Mouse (Mus musculus) layer of hippocampus, adult 8-10 months (tissue): ENCODE measurements around the gene Lyrm4. TPM values are rescaled to one million over a fixed set of nuclear protein-coding genes. Genes with fewer than 3 reads are reported as not detected.
"Not testable (repeated sequence)": the region's sequence is repeated elsewhere in the genome, so short reads cannot be mapped to it uniquely, and the experiment has no call there.

Source experiments
- DNase-seq, 2 experiments: peaks; one replicate each; pipeline ENCODE4 v3.0.0; 2022; ENCODE audit warnings: low spot score in 2 of 2
- total RNA-seq, 4 experiments: library from RNA; stranded (reverse); gene quantifications; 2 replicates each; pipeline ENCODE4 v1.2.4; 2022

The Lyrm4 gene
- total RNA-seq, 4 experiments from 2014 or later = 19.2 to 21.0 (median 19.7) TPM

GRCm38 (mm10) chr13:35995696-35996426, 121.5 kb downstream of the Lyrm4 start:
- no peak for DNase-seq

- no peak for DNase-seq
These were observed 122.1 kb downstream of the Lyrm4 start for GRCm38 (mm10) chr13:35995231-35995630.

DNA sequence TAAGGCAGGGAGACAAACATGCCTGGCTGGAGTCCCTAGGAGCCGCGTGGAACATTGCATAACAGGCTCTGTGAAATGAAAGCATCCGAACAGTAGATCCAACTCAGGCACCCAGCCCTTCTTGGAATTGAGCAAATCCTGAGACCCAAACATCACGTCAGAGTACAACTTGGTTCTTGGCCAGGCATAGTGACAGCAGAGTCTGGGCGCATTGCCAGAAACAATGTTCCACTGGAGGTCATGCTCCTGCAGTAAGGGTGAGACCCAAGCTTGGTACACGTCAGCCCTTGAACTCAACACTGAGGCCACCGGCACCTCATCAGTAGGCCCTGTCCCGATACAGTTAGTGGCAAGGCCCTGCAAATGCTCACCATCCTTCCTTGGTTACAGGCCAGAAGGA, 123.3 kb downstream of the Lyrm4 start:
- peak; percentile 65 to 75 for DNase-seq

DNA sequence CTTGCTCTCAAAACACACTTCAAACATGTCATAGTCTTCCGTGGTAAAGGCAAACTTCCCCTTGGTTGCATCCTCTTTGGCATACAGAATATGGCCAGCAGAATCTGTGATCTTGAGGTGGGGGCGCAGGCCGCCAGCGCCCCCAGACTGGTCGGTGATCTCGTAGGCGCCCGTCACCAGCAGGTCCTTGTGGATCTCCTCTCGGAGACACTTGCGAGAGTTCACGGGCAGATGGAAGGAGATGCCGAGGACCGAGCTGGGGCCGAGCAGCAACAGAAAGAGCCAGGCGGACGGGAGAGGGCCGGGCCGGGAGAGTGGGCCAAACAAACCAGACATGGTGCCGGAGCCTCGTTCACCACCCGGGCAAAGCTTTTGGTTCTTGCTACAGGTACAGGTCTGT, 126.1 kb downstream of the Lyrm4 start:
- DNase-seq = not testable (repeated sequence)

GRCm38 (mm10) chr13:35989329-35989728, 128.0 kb downstream of the Lyrm4 start:
- DNase-seq = no peak

- no peak for DNase-seq
These were observed 134.3 kb downstream of the Lyrm4 start for GRCm38 (mm10) chr13:35982985-35983384.

DNA sequence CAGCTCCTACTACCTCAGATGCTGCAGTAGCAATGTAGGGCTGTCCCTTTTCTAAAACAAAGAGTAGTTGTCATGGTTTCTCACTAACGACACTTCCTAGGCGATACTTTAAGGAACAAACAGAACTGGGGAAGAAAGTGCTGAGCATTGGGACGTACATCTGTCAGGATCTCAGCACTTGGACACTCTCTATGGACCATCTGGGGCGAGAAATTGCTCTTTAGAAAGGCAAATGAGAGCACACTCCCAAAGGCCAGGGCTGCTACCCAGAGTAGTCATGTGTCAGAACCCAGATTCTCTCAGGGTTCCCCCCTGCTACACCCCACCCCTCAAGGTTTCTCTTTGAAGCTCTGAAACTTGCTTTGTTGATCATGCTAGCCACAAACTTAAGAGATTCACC, 136.9 kb downstream of the Lyrm4 start:
- DNase-seq = peak; percentile 21 to 29

- no peak for DNase-seq
These were observed 140.4 kb downstream of the Lyrm4 start for GRCm38 (mm10) chr13:35976912-35977311.

DNA sequence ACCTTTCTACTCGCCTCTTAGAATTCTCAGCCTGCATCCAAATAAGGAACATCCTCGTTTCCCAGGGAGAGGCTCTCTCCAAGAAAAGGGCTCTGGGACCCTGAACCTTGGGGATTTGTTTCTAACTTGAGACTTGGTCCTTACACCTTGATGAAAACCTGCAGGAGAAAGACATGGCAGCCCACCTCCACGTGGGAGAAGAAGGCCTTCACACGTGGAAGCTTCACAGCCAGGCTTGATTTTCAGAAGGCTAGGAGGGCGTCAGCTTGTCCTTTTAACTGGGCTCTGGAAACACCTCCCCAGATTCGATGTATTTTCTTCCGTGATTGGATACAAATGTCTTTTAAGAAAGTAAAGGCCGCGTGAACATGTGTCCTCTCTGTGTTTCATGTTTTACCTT, 147.5 kb downstream of the Lyrm4 start:
- no peak for DNase-seq

DNA sequence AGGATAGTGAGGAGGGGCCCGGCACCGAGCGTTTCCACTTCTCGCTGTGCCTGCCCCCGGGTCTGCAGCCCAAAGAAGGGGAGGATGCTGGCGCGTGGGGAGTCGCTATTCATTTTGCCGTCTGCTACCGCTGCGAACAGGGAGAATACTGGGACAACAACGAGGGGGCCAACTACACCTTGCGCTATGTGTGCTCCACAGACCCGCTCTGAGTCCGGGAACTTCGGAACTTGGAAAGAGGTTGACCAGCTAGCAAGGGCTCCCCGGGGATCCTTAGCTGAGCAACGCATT, 147.9 kb downstream of the Lyrm4 start:
- no peak for DNase-seq

- DNase-seq = peak in 1 of 2 experiments; percentile 18
These were observed 148.5 kb downstream of the Lyrm4 start for GRCm38 (mm10) chr13:35968719-35969430.

GRCm38 (mm10) chr13:35968131-35968718, 149.1 kb downstream of the Lyrm4 start:
- DNase-seq = peak in 1 of 2 experiments; percentile 20

DNA sequence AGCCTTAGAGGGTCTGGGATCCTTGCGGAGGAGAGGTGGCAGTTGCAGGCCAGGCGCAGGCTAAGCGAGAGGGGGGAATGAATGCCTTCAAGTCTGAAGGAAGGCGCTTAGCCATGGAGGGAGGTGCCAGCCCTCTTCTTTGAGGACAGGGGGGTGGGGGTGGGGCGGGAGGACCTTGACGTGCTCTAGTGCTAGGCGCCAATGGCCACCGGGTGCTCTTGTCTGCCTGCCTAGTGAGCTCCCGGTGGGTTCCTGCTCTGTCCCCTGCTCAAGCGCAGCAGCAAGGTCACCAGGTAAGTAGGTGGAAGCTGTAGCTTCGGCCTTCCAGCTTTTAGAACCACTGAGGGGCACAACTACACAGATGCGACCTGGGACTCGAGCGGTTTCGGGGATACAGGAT, 149.6 kb downstream of the Lyrm4 start:
- DNase-seq = no peak

- DNase-seq = no peak
These were observed 153.7 kb downstream of the Lyrm4 start for GRCm38 (mm10) chr13:35963583-35963982.

DNA sequence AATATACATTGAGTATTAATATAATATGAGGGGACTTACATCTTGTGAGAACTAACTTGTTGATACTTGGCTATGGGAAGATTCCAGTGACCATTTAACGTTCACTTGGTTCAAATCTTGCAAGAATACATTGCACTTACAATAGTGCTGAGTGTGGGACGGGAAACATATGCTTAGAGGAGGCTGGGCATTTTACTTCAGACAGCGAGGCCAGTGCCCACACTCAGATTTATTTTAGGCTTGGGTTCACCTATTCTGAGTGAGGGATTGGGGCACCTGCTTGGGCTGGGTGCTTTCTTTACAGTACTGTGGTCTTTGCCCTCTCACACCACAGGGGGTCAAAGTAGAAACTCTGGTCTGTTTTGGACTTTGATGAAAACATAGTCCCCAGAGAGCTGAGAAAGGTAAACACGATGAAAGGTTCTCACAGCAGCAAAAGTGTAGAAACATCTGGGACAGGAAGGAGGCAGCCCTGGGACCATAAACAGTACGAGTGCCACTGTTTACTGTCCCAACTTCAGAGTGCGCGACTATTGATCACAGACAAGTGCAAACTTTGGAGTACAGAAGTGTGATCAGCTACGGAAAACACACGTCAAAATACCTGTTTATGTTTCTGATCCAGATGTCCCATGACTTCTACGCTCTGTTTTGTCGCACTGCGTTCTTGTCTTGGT, 157.8 kb downstream of the Lyrm4 start:
- no peak for DNase-seq

GRCm38 (mm10) chr13:35958539-35958938, 158.8 kb downstream of the Lyrm4 start, which contains the start of gene Ppp1r3g:
Gene Ppp1r3g (plus strand): TSS chr13:35958839.
- no peak for DNase-seq

- no peak for DNase-seq
These were observed 167.4 kb downstream of the Lyrm4 start for GRCm38 (mm10) chr13:35949814-35950455.

GRCm38 (mm10) chr13:35947354-35948000, 169.8 kb downstream of the Lyrm4 start:
- peak; percentile 53 to 82 for DNase-seq

DNA sequence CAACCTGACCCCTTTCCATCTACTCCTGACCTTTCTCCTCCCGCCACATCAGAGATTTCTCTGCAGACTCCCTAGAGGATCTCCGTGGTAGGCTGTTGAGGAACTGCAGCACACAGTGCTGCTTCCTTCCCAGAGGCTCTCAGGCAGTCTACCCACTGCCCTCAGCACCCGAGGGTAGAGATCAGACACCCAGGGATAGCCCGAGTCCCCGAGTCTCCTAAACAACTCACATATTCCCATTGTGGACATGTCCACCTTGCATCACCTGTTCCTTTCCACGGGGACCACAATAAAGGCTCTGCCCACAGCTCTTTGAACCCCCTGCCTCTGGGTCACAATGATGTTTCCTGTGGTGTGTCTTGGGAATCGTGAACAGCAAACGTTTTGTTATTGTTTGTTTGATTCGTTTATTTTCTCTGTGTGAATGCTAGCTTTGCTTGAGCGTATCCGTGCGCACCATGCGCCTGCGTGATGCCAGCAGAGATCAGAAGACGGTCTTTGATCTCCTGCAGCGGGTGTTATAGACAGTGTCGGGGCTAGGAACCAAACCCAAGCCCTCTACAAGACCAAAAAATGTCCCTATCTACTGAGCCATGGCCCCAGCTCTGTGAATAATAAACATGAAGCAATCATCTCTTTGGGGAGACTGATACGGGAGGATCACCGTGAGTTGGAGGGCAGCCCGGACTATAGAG, 170.5 kb downstream of the Lyrm4 start:
- DNase-seq = no peak

GRCm38 (mm10) chr13:35940934-35941333, 176.4 kb downstream of the Lyrm4 start:
- DNase-seq = no peak
